Mouse (Mus musculus): ENCODE measurements around the gene Afap1.

GRCm38 (mm10) chr5:35954055-35954718 is 61.1 kb downstream of the Afap1 start:
- no peak for TF ChIP-seq POLR2A (IDR thresholded peaks at IDR 0.05; ENCODE audit: extremely low read depth, insufficient read depth, low read length)
- no peak for TF ChIP-seq CTCF (IDR thresholded peaks at IDR 0.05; ENCODE audit: extremely low read depth, insufficient read depth, low read length)
